In genomic region chr6:29946568-29946967, GRCm38 (mm10) we compare ENCODE assay signal across 12 mouse cellular contexts. TPM values are rescaled to one million over a fixed set of nuclear protein-coding genes. Genes with fewer than 3 reads are reported as not detected.
DNase-seq lines count a peak whose midpoint lies in the region; ATAC-seq and TF ChIP-seq lines count a peak whose summit lies in the region.
"Had no signal": no experiment of that assay in that cellular context is flagged by ENCODE, and none has a peak within 500 bp of the region (broad histone marks: within the 10 kb centered on the region; RNA-seq: fewer than 3 reads in every experiment).

No protein-coding gene starts in this region.

- no peaks in the 10 kb centered on the region for H3K27me3 ChIP-seq in embryonic facial prominence, embryonic 14.5 days (replicated peaks; ENCODE audit: control insufficient read depth, insufficient read depth, low read length)
- no peaks in the 10 kb centered on the region for H3K27me3 ChIP-seq in embryonic facial prominence, embryonic 10.5 days (replicated peaks; ENCODE audit: low read depth, poor library complexity, severe bottlenecking)
- H3K27me3 ChIP-seq: limb, embryonic 15.5 days had no signal

- 88% methylated on average over 2 of the region's 2 CpGs for WGBS in embryonic facial prominence, embryonic 14.5 days
- 87% methylated on average over 2 of the region's 2 CpGs for WGBS in embryonic facial prominence, embryonic 10.5 days

- no peak overlapping the region for H3K4me3 ChIP-seq in embryonic facial prominence, embryonic 14.5 days (ENCODE audit: low read depth, low read length)
- H3K4me3 ChIP-seq in embryonic facial prominence, embryonic 10.5 days = no peak overlapping the region
- no peak overlapping the region for H3K4me3 ChIP-seq in layer of hippocampus, adult 2 months
- H3K4me3 ChIP-seq: erythroblast, embryonic 14.5 days; limb, embryonic 15.5 days had no signal

- H3K9me3 ChIP-seq in embryonic facial prominence, embryonic 14.5 days (ENCODE audit: control insufficient read depth, low read length) = no peaks in the 10 kb centered on the region
- no peaks in the 10 kb centered on the region for H3K9me3 ChIP-seq in embryonic facial prominence, embryonic 10.5 days
- H3K9me3 ChIP-seq: limb, embryonic 15.5 days had no signal

- peak; percentile 22 for DNase-seq in embryonic facial prominence, embryonic 14.5 days (ENCODE audit: low spot score)
- DNase-seq in embryonic facial prominence, embryonic 10.5 days (ENCODE audit: low spot score) = no peak
- no peak for DNase-seq in layer of hippocampus, adult 2 months (ENCODE audit: low spot score in 2 of 2)
- no peak for DNase-seq in layer of hippocampus, adult 9-10 months (ENCODE audit: low spot score)
- DNase-seq in 416B (ENCODE audit: low read depth) = peak; percentile 68
- DNase-seq in brain, adult 2 months (ENCODE audit: low read depth, low spot score) = peak; percentile 27
- DNase-seq in right cerebral cortex, adult 2 months (ENCODE audit: low spot score in 2 of 2) = no peak
- DNase-seq in thymus, postnatal 36 days = no peak
- DNase-seq: cerebellum, postnatal 14 days; gastrocnemius, postnatal 10 days had no signal

- H3K36me3 ChIP-seq in embryonic facial prominence, embryonic 14.5 days (ENCODE audit: control insufficient read depth, insufficient read depth, low read length) = no peaks in the 10 kb centered on the region
- H3K36me3 ChIP-seq in embryonic facial prominence, embryonic 10.5 days (replicated peaks) = no peaks in the 10 kb centered on the region
- H3K36me3 ChIP-seq: limb, embryonic 15.5 days had no signal

- no peaks in the 10 kb centered on the region for H3K4me1 ChIP-seq in embryonic facial prominence, embryonic 14.5 days (ENCODE audit: control insufficient read depth, insufficient read depth, low read length)
- no peaks in the 10 kb centered on the region for H3K4me1 ChIP-seq in embryonic facial prominence, embryonic 10.5 days
- H3K4me1 ChIP-seq: limb, embryonic 15.5 days had no signal

- no peak overlapping the region for H3K4me2 ChIP-seq in embryonic facial prominence, embryonic 14.5 days (ENCODE audit: low read depth, low read length)
- H3K4me2 ChIP-seq: limb, embryonic 15.5 days had no signal

- ATAC-seq in embryonic facial prominence, embryonic 14.5 days (ENCODE audit: low read depth) = no peak

- no peak overlapping the region for H3K9ac ChIP-seq in embryonic facial prominence, embryonic 14.5 days (ENCODE audit: low read depth, low read length)
- H3K9ac ChIP-seq: limb, embryonic 15.5 days had no signal

- H3K27ac ChIP-seq in embryonic facial prominence, embryonic 14.5 days (replicated peaks; ENCODE audit: low read depth, low read length) = no peak overlapping the region
- H3K27ac ChIP-seq in embryonic facial prominence, embryonic 10.5 days (replicated peaks) = no peak overlapping the region
- no peak overlapping the region for H3K27ac ChIP-seq in layer of hippocampus, adult 2 months
- H3K27ac ChIP-seq: limb, embryonic 15.5 days had no signal

- peak; percentile 79 for TF ChIP-seq CTCF in layer of hippocampus, adult 2 months (conservative IDR thresholded peaks at IDR 0.05)

RNA-seq across cellular contexts. Expression of gene Strip2, which starts 29.8 kb away (rescaled TPM):
- polyA plus RNA-seq in embryonic facial prominence, embryonic 14.5 days (2014; fragmentation: Nextera tagmentation; extraction: Ambion mirVana) = 0.77 and 1.5 TPM in 2 replicates
- polyA plus RNA-seq in embryonic facial prominence, embryonic 10.5 days (2016; fragmentation: Nextera tagmentation; extraction: Ambion mirVana) = 0.65 and 0.82 TPM in 2 replicates
- total RNA-seq in layer of hippocampus, adult 2 months (2021) = 10 to 100 TPM; 27.8 to 30.3 TPM

Comparison
In these comparisons a context has a peak if more than half of its experiments do, and no peak if none do; other contexts are left out.
1. DNase-seq: peak in embryonic facial prominence, embryonic 14.5 days (single experiment), 416B (single experiment) and brain, adult 2 months (single experiment); none in embryonic facial prominence, embryonic 10.5 days (single experiment), layer of hippocampus, adult 2 months (0 of 2), layer of hippocampus, adult 9-10 months (single experiment), right cerebral cortex, adult 2 months (0 of 2) and thymus, postnatal 36 days (0 of 2).